Mouse (Mus musculus) megakaryocyte-erythroid progenitor cell, adult 5 weeks (primary cell): ENCODE measurements around the gene CT030661.1. TPM values are rescaled to one million over a fixed set of nuclear protein-coding genes. Genes with fewer than 3 reads are reported as not detected.

Experiments
- polyA plus RNA-seq: library from polyadenylated mRNA; stranded (reverse); fragments of >175 nt; gene quantifications from 2 replicates; pipeline ENCODE4 v1.2.3, GENCODE M21; 2012

CT030661.1 gene
- 0.83 and 1.6 TPM in 2 replicates for polyA plus RNA-seq

GRCm38 (mm10) chr17:22314730-22315226 lies at the start of gene CT030661.1:
TSS of gene CT030661.1 (minus strand) at chr17:22314837.

GRCm38 (mm10) chr17:22361101-22361781 lies 46.6 kb upstream of the CT030661.1 start, which contains the start of the genes Zfp944 and Zfp758:
TSS of gene Zfp944 (minus strand) at chr17:22361400.
TSS of gene Zfp758 (plus strand) at chr17:22361453.

Other genes starting within 250 kb of the CT030661.1 start
- 0.11 and 0.13 TPM in 2 replicates for gene Zfp947, start 148.6 kb downstream of the CT030661.1 start, polyA plus RNA-seq
- 0.13 and 0.27 TPM in 2 replicates for gene Zfp994, start 89.2 kb downstream of the CT030661.1 start, polyA plus RNA-seq
- gene Zfp944, start 46.6 kb upstream of the CT030661.1 start, polyA plus RNA-seq = 1.3 and 1.4 TPM in 2 replicates
- 0.05 and 0.14 TPM in 2 replicates for gene Zfp758, start 46.6 kb upstream of the CT030661.1 start, polyA plus RNA-seq
- gene Zfp946, start 109.4 kb upstream of the CT030661.1 start, polyA plus RNA-seq = 1.3 and 2.0 TPM in 2 replicates